Mouse (Mus musculus) CH12.LX (cell line): ENCODE data around the gene Opcml.

Experiments
- JUN ChIP-seq: IDR thresholded peaks from 2 replicates; pipeline ENCODE4 v1.6.1; 2011; ENCODE audit warnings: low read depth, mild to moderate bottlenecking, low read length, improper control_type of control experiment, moderate library complexity; ENCODE audit not compliant: insufficient read depth
- MAFK ChIP-seq: IDR thresholded peaks from 2 replicates; pipeline ENCODE4 v1.6.1; 2011; ENCODE audit warnings: low read length, improper control_type of control experiment; ENCODE audit not compliant: insufficient replicate concordance
- POLR2A ChIP-seq: IDR thresholded peaks from 2 replicates; pipeline ENCODE4 v1.6.1; 2011; ENCODE audit warnings: low read depth, mild to moderate bottlenecking, improper control_type of control experiment, low read length
- SIN3A ChIP-seq: IDR thresholded peaks from 2 replicates; pipeline ENCODE4 v1.6.1; 2012; ENCODE audit warnings: low read length, improper control_type of control experiment, inconsistent platforms

DNA sequence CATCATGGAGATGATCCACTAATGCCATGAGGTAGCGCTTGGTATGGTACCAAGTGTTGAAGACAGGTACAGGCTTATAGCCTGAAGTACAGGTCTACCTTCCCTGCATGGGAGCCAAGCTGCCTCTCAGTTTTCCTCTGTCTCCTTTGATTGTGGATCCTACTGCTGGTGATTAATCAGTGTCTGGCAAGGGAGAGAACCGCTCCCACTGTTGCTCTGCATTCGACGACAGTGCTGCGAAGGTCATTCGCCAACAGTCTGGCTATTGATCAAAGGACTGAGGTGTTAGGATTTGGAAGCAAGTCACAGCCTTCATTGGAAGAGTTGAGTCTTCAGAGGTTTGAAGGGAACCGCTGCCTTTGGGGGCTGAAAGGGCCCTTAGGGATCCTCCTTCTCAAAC, 495.8 kb downstream of the Opcml start:
- TF ChIP-seq SIN3A, result no peak
- TF ChIP-seq JUN, result no peak
- no peak for TF ChIP-seq MAFK
- TF ChIP-seq POLR2A, result no peak
